Mouse (Mus musculus) forelimb bud, embryonic 11.5 days (tissue): ENCODE data around the gene 6430550D23Rik.
A peak's percentile ranks its signal among the peaks of the same experiment; 100 is the strongest.

Experiments
- DNase-seq: peaks from one replicate; pipeline ENCODE4 v3.0.0-alpha.2; 2012; ENCODE audit warnings: low read depth, low spot score

The 6430550D23Rik gene

GRCm38 (mm10) chr2:156007888-156008532, at the start of gene 6430550D23Rik, which contains the start of gene Ergic3:
Gene 6430550D23Rik, minus strand, starts transcription at chr2:156007977.
Gene Ergic3, plus strand, starts transcription at chr2:156008045.
- peak; percentile 98 for DNase-seq

DNA sequence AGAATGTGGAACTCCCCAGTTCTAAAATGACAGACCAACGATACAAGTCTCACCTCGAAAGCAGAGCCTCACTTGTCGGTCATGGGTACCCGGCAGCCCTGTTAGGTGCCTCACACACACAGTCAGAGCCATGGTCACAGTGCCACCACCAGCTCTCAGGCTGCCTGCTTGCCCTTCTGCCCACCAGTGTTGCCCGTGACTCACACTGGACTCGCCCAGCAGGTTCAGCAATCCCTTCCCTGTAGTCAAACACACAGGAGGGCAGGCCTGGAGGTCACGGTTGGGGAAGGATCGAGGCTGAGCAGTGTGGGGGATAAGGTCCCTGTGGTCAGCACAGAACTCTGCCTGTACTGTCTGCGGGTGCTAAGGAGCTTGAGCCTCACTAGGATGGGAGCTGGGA, 45.0 kb upstream of the 6430550D23Rik start, which contains the start of gene Fer1l4:
Gene Fer1l4, minus strand, starts transcription at position 132 of the 400 bp plus-strand sequence.
- no peak for DNase-seq

- no peak for DNase-seq
Measured at GRCm38 (mm10) chr2:156047929-156048328, 40.2 kb upstream of the 6430550D23Rik start.

GRCm38 (mm10) chr2:156042903-156043302, 35.1 kb upstream of the 6430550D23Rik start:
- no peak for DNase-seq

DNA sequence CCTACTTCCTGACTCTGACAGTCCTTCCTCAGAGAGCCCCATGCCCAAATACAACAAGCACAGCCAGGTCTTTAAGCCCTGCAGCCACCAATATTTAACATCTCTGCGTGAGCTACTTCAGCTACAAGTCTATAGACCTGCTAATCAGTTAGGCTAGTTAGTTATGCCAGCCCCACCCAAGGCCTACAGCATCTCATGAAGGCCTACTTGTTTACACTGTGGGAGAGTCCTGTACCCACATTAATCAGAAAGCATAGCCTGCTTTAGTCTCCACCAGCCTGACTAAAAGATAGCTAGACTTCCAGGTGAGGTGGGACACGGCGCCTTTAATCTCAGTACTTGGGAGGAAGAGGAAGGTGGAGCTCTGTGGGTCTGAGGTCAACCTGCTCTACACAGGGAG, 31.6 kb upstream of the 6430550D23Rik start:
- no peak for DNase-seq

- no peak for DNase-seq
Measured at GRCm38 (mm10) chr2:156025482-156025881, 17.7 kb upstream of the 6430550D23Rik start.

- no peak for DNase-seq
Measured at GRCm38 (mm10) chr2:156021765-156022164, 14.0 kb upstream of the 6430550D23Rik start.

DNA sequence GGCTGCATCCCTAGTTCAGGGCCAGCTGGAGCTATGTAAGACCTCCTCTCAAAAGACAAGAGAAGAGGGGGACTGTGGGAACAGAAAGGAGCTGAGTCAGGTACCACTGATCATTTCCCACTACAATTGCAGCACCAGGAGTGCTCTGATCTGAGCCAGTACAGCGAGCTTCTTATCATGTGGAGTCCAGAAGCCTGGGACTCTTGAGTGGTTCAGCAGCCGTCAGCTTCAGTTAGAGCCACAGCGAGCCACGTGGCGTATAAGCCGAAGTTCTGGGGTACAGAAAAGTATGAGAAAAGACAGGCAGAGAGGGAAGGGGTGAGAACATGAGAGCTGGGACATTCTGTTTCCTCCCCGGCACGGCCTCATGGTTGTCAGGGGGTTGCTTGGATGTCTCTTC, 13.4 kb upstream of the 6430550D23Rik start:
- DNase-seq = no peak

GRCm38 (mm10) chr2:156018106-156018505, 10.3 kb upstream of the 6430550D23Rik start:
- no peak for DNase-seq

DNA sequence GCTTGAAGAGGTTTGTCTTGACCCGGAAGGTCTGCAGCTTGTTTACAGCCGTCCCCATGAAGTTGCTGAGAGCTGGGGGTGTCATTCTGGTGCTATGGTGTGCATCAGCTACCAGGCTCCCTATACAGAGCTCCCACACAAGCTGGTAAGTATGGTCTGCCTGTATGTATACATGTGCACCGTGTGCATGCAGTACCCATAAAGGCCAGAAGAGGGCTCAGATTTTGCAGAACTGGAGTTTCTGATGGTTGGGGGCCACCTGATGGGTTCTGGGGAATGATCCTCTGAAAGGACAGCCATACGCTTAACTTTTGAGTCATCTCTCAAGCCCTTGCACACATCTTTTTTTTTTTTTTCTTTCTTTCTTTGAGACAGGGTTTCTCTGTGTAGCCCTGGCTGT, 2.4 kb downstream of the 6430550D23Rik start:
- DNase-seq = peak; percentile 32

DNA sequence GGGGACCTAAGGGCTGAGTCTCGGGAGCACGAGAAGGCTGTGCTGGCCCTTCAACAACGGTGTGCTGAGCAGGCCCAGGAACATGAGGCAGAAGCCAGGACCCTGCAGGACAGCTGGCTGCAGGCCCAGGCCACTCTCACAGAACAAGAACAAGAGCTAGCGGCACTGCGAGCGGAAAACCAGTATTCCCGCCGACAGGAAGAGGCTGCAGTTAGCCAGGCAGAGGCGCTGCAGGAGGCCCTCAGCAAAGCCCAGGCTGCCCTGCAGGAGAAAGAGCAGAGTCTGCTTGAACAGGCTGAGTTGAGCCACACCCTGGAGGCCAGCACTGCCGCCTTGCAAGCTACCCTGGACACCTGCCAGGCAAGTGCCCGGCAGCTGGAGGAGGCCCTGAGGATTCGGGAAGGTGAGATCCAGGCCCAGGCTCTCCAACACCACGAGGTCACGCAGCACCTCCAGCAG, 15.9 kb downstream of the 6430550D23Rik start:
- no peak for DNase-seq

DNA sequence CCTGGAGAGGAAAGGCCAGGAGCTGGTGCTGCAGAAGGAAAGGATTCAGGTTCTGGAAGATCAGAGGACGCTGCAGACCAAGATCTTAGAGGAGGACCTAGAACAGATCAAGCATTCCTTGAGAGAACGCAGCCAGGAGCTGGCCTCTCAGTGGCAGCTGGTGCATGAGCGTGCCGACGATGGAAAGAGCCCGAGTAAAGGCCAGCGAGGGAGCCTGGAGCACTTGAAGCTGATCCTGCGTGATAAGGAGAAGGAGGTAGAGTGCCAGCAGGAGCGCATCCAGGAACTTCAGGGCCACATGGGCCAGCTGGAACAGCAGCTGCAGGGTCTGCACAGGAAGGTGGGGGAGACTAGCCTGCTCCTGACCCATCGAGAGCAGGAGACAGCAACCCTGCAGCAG, 16.6 kb downstream of the 6430550D23Rik start:
- DNase-seq = no peak

DNA sequence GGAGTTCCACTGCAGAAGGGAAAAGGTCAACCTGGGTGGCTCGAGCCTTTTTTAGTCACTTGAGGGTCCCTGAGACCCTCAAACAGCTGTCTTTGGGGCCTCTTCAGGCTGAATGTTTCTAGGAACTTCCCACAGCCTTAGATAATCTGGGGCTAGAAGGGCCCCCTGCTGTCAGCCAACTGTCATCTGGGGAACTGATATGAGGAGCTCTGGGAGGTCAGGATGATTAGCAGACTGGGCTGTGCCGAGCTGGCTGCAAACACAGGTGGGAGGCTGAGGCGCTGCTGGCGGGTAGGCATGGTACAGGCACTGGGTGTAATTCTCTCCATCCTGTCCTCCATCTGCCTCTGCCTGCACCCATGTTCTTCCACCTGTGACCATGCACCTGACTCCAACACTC, 18.7 kb downstream of the 6430550D23Rik start:
- DNase-seq = no peak

DNA sequence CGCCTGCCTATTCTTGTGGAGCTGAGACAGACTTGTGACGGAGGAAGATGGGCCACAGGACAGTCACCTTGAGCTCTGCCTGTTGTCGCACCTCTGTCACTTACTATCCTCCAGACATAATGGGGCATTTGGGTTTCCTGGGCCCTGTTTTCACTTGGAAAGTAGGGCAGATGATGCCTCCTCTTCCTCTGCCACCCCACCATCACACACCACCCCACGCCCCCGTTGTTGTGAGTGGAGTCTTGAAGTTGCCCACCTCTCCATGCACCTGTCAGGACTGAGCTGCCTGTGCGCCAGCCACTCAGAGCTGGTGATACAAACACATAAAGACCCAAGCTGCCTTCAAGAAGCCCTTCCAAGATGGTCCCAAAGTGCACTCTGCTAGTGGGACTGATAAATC, 20.6 kb downstream of the 6430550D23Rik start:
- no peak for DNase-seq

DNA sequence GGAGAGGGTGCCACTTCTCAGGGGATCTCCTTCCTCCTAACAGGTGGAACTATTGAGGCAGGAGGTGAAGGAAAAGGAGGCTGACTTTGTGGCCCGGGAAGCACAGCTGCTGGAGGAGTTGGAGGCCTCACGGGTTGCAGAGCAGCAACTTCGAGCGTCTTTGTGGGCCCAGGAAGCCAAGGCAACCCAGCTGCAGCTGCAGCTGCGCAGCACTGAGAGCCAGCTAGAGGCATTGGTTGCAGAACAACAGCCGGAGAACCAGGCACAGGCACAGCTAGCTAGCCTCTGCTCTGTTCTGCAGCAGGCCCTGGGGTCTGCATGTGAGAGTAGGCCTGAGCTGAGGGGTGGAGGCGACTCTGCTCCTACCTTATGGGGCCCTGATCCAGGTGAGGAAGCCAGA, 22.0 kb downstream of the 6430550D23Rik start:
- DNase-seq = no peak

GRCm38 (mm10) chr2:155979328-155979991, 28.3 kb downstream of the 6430550D23Rik start:
- no peak for DNase-seq

- no peak for DNase-seq
Measured at GRCm38 (mm10) chr2:155974087-155974731, 33.6 kb downstream of the 6430550D23Rik start.

- no peak for DNase-seq
Measured at GRCm38 (mm10) chr2:155973348-155973747, 34.4 kb downstream of the 6430550D23Rik start.

GRCm38 (mm10) chr2:155962991-155963390, 44.8 kb downstream of the 6430550D23Rik start:
- DNase-seq = no peak

DNA sequence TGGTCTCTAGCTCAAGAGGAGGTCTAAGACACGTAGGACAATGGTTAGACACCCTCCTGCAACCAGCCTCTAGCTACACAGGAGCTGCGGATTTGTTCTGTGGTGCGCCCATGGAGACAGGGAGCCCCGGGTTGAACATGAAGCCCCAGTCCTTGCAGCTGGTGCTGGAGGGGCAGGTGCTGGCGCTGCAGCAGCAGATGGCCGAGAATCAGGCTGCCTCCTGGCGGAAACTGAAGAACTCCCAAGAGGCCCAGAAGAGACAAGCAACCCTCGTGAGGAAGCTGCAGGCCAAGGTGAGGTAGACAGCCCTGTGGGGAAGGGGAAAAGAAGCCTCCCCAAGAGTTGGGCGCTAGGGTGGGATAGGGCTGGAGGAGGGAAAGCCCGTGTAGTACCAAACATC, 45.9 kb downstream of the 6430550D23Rik start:
- no peak for DNase-seq

DNA sequence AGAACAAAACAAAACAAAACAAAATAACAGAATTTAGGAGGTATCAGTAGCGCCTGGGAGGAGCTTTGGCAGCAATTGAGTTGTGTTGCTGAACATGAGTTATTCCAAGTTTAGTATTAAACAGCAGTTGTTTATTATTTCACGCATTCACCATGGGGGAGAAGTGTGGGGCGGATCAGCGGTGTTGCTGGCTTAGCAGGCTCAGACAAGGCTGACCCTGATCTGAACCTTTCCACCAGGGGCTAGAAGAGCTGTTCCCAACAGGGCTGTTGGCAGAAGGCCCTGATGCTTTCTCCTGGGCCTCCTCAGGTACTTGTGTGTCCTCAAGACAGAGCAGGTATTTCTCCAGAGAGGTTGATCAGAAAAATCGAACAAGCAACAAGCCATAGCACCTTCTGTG, 47.8 kb downstream of the 6430550D23Rik start:
- no peak for DNase-seq
